16 mouse cellular contexts compared by ENCODE assay signal in the genomic region with DNA sequence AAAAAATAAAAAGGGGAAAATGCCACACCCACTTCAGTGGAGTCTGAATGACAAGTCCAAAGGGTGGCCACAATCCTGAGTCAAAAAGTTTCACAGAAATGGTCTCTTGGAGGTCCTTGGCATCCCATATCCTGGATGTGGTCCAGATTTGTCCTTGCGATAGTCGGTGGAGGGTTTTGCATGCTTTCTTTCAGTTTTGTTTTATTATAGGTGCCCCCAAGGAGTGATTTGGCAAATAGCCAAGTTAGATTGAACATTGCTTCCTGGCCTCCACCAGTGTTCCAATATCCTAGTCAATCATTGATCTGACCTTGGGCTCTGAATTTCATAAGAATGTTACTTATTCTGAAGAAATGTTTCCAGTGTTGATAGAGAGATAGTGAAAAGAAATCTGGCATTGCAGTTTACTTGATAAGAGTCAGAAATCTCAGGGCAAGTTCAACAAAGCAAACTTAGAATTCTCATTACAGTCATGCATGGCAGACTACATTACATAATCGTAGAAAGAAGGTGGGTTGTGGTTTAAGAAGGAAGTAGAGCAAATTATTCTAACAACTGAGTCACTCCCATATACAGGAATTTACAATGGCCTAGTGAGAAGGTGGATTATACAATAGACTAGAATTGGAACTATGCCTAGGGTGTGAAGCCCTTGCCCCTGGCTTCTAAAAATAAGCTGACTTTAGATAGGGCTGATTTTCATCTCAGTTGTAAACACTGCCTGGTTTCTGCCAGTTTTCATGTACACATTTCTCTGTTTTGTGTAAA. TPM values are rescaled to one million over a fixed set of nuclear protein-coding genes. Genes with fewer than 3 reads are reported as not detected.
"Had no signal": no experiment of that assay in that cellular context is flagged by ENCODE, and none has a peak within 500 bp of the region (broad histone marks: within the 10 kb centered on the region; RNA-seq: fewer than 3 reads in every experiment).

No protein-coding gene starts in this region.

RNA-seq across cellular contexts. Expression of a gene that starts 20.4 kb away (rescaled TPM):
- polyA plus RNA-seq: kidney, embryonic 14.5 days; limb, embryonic 12.5 days; limb, embryonic 15.5 days; liver, embryonic 12.5 days; lung, embryonic 16.5 days; midbrain, embryonic 11.5 days; midbrain, embryonic 14.5 days; midbrain, postnatal 0 days; neural tube, embryonic 11.5 days; neural tube, embryonic 14.5 days; small intestine, adult 2 months; spleen, adult 2 months had no signal

RNA-seq across cellular contexts. Expression of a gene that starts 36.5 kb away (rescaled TPM):
- polyA plus RNA-seq: kidney, embryonic 14.5 days; kidney, postnatal 0 days; limb, embryonic 12.5 days; limb, embryonic 15.5 days; liver, embryonic 12.5 days; liver, embryonic 15.5 days; lung, adult 2 months; lung, embryonic 16.5 days; midbrain, embryonic 11.5 days; midbrain, embryonic 14.5 days; midbrain, postnatal 0 days; neural tube, embryonic 11.5 days; neural tube, embryonic 14.5 days; small intestine, adult 2 months; spleen, adult 2 months; thymus, postnatal 0 days had no signal
